Comparison of ENCODE assay signal across 21 mouse cellular contexts in genomic region chr16:17826500-17826899, GRCm38 (mm10). TPM values are rescaled to one million over a fixed set of nuclear protein-coding genes. Genes with fewer than 3 reads are reported as not detected.
DNase-seq lines count a peak whose midpoint lies in the region; TF ChIP-seq lines count a peak whose summit lies in the region.
"Had no signal": no experiment of that assay in that cellular context is flagged by ENCODE, and none has a peak within 500 bp of the region (broad histone marks: within the 10 kb centered on the region; RNA-seq: fewer than 3 reads in every experiment).

No protein-coding gene starts in this region.

- H3K27ac ChIP-seq in left cerebral cortex, adult 2 months = no peak overlapping the region
- H3K27ac ChIP-seq: embryonic facial prominence, embryonic 12.5 days; forebrain, embryonic 15.5 days; heart, adult 2 months; heart, embryonic 15.5 days; hindbrain, embryonic 14.5 days; intestine, embryonic 15.5 days had no signal

- no peak overlapping the region for H3K4me3 ChIP-seq in left cerebral cortex, adult 2 months
- H3K4me3 ChIP-seq: embryonic facial prominence, embryonic 12.5 days; forebrain, embryonic 15.5 days; heart, adult 2 months; heart, embryonic 15.5 days; intestine, embryonic 15.5 days had no signal

- no peak for TF ChIP-seq CTCF in left cerebral cortex, adult 2 months (IDR thresholded peaks at IDR 0.05)

- peak; percentile 91 for DNase-seq in brain, adult 2 months (ENCODE audit: low read depth, low spot score)
- DNase-seq in cerebellum, adult 18-20 months = peak; percentile 67 to 80
- DNase-seq in cerebellum, adult 9-11 months = peak; percentile 88
- peak; percentile 57 to 67 for DNase-seq in cerebellum, postnatal 36 days
- DNase-seq in retina, embryonic 14.5 days (ENCODE audit: low spot score) = no peak
- DNase-seq in embryo, embryonic 10.5 days (ENCODE audit: low spot score) = no peak
- DNase-seq in left cerebral cortex, adult 2 months (ENCODE audit: extremely low spot score in 1 of 2, low spot score in 2 of 2) = no peak
- DNase-seq: adrenal gland, postnatal 14 days; embryo, embryonic 11 days; gastrocnemius, postnatal 10 days; heart, adult 2 months; heart, postnatal 14 days; kidney, adult 18-20 months had no signal

- intact Hi-C loops in left cerebral cortex, adult 2 months (cut with DNase I) = no loop called here

RNA-seq across cellular contexts. Expression of gene B830017H08Rik, which starts 6.4 kb away (rescaled TPM):
- total RNA-seq in left cerebral cortex, adult 2 months (2021) = 1 to 10 TPM; 3.4 to 4.1 TPM
- total RNA-seq: adrenal gland, adult 18-20 months; adrenal gland, postnatal 14 days; gastrocnemius, postnatal 10 days; heart, adult 2 months; heart, postnatal 14 days; hematopoietic stem cell, adult 5-6 weeks; MEL had no signal

RNA-seq across cellular contexts. Expression of gene Car15, which starts 11.7 kb away (rescaled TPM):
- total RNA-seq in left cerebral cortex, adult 2 months (2021) = 10 to 100 TPM; 12.2 to 16.4 TPM
- total RNA-seq: hematopoietic stem cell, adult 5-6 weeks had no signal

RNA-seq across cellular contexts. Expression of gene Scarf2, which starts 29.4 kb away (rescaled TPM):
- total RNA-seq in left cerebral cortex, adult 2 months (2021) = 1 to 10 TPM; 2.8 to 5.9 TPM
- total RNA-seq: hematopoietic stem cell, adult 5-6 weeks had no signal

Comparison
In these comparisons a context has a peak if more than half of its experiments do, and no peak if none do; other contexts are left out.
1. DNase-seq: peak in brain, adult 2 months (single experiment), cerebellum, adult 18-20 months (2 of 2), cerebellum, adult 9-11 months (single experiment) and cerebellum, postnatal 36 days (2 of 2); none in retina, embryonic 14.5 days (single experiment), embryo, embryonic 10.5 days (single experiment) and left cerebral cortex, adult 2 months (0 of 2).